Mouse (Mus musculus) G1E (cell line): ENCODE results near the gene Tkfc. TPM values are rescaled to one million over a fixed set of nuclear protein-coding genes. Genes with fewer than 3 reads are reported as not detected.

Experiments
- ATAC-seq: 2 replicates; pipeline ENCODE4 v1.8.0; 2016; ENCODE audit warnings: mild to moderate bottlenecking; ENCODE audit not compliant: insufficient number of reproducible peaks, poor library complexity, low FRiP score, severe bottlenecking; ENCODE audit errors: extremely low read depth
- DNase-seq: peaks from one replicate; pipeline ENCODE4 v3.0.0; 2012; ENCODE audit warnings: low spot score
- H3K27me3 ChIP-seq: 2 replicates; pipeline ENCODE4 v1.6.1; 2012; ENCODE audit warnings: mild to moderate bottlenecking, low read length, inconsistent platforms; ENCODE audit not compliant: insufficient read depth
- H3K36me3 ChIP-seq: replicated peaks from 2 replicates; pipeline ENCODE3; 2012; ENCODE audit warnings: mild to moderate bottlenecking, inconsistent platforms
- H3K4me1 ChIP-seq: 2 replicates; pipeline ENCODE4 v1.6.1; 2012; ENCODE audit warnings: low read depth, low read length, inconsistent platforms, mixed read lengths; ENCODE audit not compliant: insufficient read depth
- H3K4me3 ChIP-seq: 2 replicates; pipeline ENCODE4 v1.5.1; 2012; ENCODE audit warnings: low read depth, mild to moderate bottlenecking, inconsistent platforms, low read length, moderate library complexity, mixed read lengths
- H3K9me3 ChIP-seq: replicated peaks from 2 replicates; pipeline ENCODE4 v1.6.1; 2012; ENCODE audit warnings: inconsistent platforms
- CTCF ChIP-seq: IDR thresholded peaks from 2 replicates; pipeline ENCODE4 v1.5.1; 2012; ENCODE audit warnings: low read depth, low read length, inconsistent platforms, mixed read lengths
- GATA1 ChIP-seq: IDR thresholded peaks from 2 replicates; pipeline ENCODE4 v1.6.1; 2012; ENCODE audit warnings: borderline replicate concordance, low read length, inconsistent platforms, mixed read lengths
- GATA2 ChIP-seq: IDR thresholded peaks from 2 replicates; pipeline ENCODE4 v1.6.1; 2012; ENCODE audit warnings: low read depth, low read length, inconsistent platforms, borderline replicate concordance
- POLR2AphosphoS5 ChIP-seq: IDR thresholded peaks from 2 replicates; pipeline ENCODE4 v1.6.1; 2012; ENCODE audit warnings: low read depth, low read length, inconsistent platforms; ENCODE audit not compliant: insufficient replicate concordance
- TAL1 ChIP-seq: conservative IDR thresholded peaks from 2 replicates; pipeline ENCODE4 v1.6.1; 2012; ENCODE audit warnings: low read depth, low read length, inconsistent platforms, mixed read lengths
- polyA plus RNA-seq: library from polyadenylated mRNA; stranded (reverse); fragments of >175 nt; gene quantifications from 2 replicates; pipeline ENCODE4 v1.2.3, GENCODE M21; 2012
- total RNA-seq, 2 experiments: library from RNA; stranded (forward) in 1 of 2; stranded (reverse) in 1 of 2; fragments of 200-1000 nt in 1 of 2; fragments of >200 nt in 1 of 2; fragmentation: Nextera tagmentation in 1 of 2; gene quantifications; 2 replicates each; pipeline ENCODE4 v1.2.3; 2014 to 2017

Gene Tkfc
- total and polyA plus RNA-seq, 3 experiments, result 4.6 to 11.7 (median 6.8) TPM

GRCm38 (mm10) chr19:10634872-10635318 is 29.4 kb upstream of the Tkfc start:
- Histone ChIP-seq H3K4me1 (peaks cover 44% of the 10 kb centered on the region), H3K9me3 (no peaks in the 10 kb centered on the region), H3K4me3 (no peak overlapping the region), H3K36me3 (peaks cover 64% of the 10 kb centered on the region), H3K27me3 (no peaks in the 10 kb centered on the region)
- TF ChIP-seq CTCF (no peak), GATA1 (no peak), POLR2AphosphoS5 (no peak), TAL1 (no peak), GATA2 (no peak)
- no peak for DNase-seq
- no peak for ATAC-seq

GRCm38 (mm10) chr19:10634106-10634871 is 28.8 kb upstream of the Tkfc start, which contains the start of gene Vwce:
Vwce (plus strand) TSS chr19:10634213.
- no peak within 1 kb of the TSS for H3K4me3 ChIP-seq
- TF ChIP-seq CTCF (no peak), TAL1 (no peak)
- ATAC-seq, result no peak
- DNase-seq, result no peak
- H3K27me3 ChIP-seq, result no peaks in the 10 kb centered on the region
- peaks cover 39% of the 10 kb centered on the region for H3K4me1 ChIP-seq
- peaks cover 70% of the 10 kb centered on the region for H3K36me3 ChIP-seq
- no peaks in the 10 kb centered on the region for H3K9me3 ChIP-seq

DNA sequence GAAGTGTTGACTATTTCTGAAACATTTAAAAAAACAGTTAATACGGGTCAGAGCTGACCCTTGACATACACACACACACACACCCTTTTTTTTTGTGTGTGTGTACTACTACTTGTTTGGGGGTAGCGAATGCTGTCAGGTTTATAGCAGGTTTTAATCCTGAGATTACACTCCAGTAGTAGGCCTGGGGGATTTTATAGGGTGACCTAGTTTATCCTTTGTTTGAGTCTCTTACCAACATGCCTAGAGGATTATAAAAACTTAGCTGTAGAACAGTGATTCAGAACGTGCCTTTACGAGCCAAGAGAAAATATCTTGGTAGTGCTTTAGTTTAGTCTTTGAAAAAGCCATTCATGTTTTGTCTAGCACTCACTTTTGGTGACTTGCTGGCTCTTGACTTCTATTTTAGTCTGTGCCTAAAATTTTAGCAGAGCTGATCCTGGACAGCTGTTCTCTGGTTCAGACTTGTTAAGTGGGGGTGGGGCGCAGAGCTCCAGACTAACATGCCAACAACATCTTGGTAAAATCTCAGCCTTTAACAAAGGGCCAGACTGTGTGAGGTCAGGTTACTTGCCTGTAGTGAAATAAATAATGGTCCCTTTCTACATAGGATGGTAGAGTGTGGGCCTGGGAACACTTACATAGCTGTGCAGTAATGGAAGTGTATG is 3.3 kb upstream of the Tkfc start:
- H3K27me3 ChIP-seq, result no peaks in the 10 kb centered on the region
- H3K9me3 ChIP-seq, result no peaks in the 10 kb centered on the region
- peaks cover 54% of the 10 kb centered on the region for H3K4me1 ChIP-seq
- DNase-seq (no peak), ATAC-seq (no peak)
- peaks cover 72% of the 10 kb centered on the region for H3K36me3 ChIP-seq
- H3K4me3 ChIP-seq, result no peak overlapping the region
- TF ChIP-seq GATA1, result no peak

DNA sequence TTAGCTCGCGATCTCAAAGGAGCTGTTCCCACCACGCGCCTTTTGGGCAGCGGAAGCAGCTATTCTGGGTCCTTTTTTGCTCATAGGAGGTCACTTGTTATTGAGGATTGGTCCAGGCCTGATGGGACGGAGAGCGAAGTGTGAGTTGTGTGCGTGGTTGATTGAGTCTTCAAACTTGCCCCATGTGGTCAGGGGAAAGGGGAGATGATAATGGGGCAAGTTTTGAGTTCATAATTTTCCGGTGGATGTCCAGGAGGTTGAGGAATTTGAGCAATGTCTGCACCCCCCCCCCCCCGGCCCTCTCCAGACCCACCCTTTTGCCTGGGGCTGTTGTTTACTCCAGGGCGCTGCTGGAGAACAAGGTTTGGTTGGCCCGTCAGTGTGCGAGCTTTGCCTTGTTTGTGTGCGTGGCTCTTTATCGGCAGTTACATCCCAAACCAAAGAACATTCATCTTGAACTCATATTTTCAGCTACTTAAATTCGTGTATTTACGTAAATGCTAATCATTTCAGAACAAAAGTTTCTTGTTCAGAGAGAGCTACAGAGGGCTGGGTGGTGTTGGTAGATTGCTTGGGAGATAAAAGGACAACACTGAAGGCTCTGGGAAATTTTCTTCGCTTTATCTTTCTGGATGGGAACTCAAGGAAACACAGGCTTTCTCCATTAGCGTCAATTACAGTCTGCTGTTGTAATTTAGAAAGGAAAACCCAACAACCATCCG is 608 bp upstream of the Tkfc start:
- Histone ChIP-seq H3K4me1 (peaks cover 64% of the 10 kb centered on the region), H3K9me3 (no peaks in the 10 kb centered on the region), H3K36me3 (peaks cover 54% of the 10 kb centered on the region), H3K27me3 (no peaks in the 10 kb centered on the region), H3K4me3 (peak overlapping the region; percentile 90)
- ATAC-seq (no peak), DNase-seq (no peak)
- TF ChIP-seq POLR2AphosphoS5, result no peak
- TF ChIP-seq GATA2, result no peak
- no peak for TF ChIP-seq TAL1
- TF ChIP-seq GATA1, result no peak
- TF ChIP-seq CTCF, result no peak

- TF ChIP-seq POLR2AphosphoS5, result no peak
- TF ChIP-seq CTCF, result no peak
- no peak for TF ChIP-seq GATA2
- TF ChIP-seq TAL1, result no peak
- TF ChIP-seq GATA1, result no peak
- Histone ChIP-seq H3K36me3 (peaks cover 52% of the 10 kb centered on the region), H3K4me1 (peaks cover 58% of the 10 kb centered on the region), H3K9me3 (no peaks in the 10 kb centered on the region), H3K27me3 (no peaks in the 10 kb centered on the region), H3K4me3 (peak overlapping the region; percentile 90)
- DNase-seq, result no peak
- ATAC-seq, result no peak
Measured at GRCm38 (mm10) chr19:10604534-10604933, 920 bp downstream of the Tkfc start.

DNA sequence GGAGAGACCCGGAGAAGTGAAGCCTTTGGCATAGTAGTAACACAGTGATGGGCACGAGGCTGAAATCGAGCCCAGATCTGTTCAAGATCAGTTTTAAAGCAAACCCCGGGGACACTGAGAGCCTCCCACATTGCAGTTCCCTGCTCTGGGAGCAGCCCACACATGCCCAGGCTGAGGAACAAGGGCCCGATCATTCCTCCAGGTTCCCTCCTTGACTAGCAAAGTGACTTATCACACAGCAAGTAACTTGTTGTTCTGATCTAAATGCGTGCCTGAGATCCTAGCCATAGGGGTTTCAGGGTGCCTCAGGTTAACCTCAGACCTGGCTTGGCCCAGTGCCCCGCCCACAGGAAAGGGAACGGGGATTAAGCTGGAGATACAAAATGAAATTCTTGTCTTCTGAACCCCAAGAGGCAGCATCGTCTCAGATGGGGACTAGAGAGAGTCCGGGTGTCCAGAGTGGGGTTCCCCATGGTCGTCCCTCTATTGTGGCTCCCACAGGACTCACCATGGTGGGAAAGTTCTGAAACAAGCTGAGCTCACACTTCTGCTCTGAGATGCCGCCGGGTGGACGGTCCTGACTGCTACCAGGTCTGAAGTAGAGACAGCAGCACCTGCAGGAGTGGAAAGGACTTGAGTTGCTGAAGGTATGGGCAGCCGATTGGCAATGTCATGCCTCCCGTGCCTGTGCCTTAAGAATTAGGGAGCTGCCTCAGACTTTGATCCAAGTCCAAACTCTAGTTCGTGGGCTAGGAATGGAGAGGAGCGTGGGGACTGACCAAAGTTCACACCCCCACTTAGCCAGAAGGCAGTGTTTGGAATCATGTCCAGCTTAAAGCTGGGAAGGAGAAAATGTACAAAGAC is 1.6 kb downstream of the Tkfc start:
- H3K9me3 ChIP-seq, result no peaks in the 10 kb centered on the region
- no peaks in the 10 kb centered on the region for H3K27me3 ChIP-seq
- H3K36me3 ChIP-seq, result peaks cover 52% of the 10 kb centered on the region
- TF ChIP-seq GATA2 (no peak), POLR2AphosphoS5 (no peak), TAL1 (no peak), GATA1 (no peak), CTCF (no peak)
- DNase-seq (no peak), ATAC-seq (no peak)
- peak overlapping the region; percentile 36; the same call in 1 of the 2 replicates for H3K4me3 ChIP-seq
- peaks cover 55% of the 10 kb centered on the region for H3K4me1 ChIP-seq
